Mouse (Mus musculus) ES-CJ7 (cell line): ENCODE measurements around the gene Tmem221.

Experiments used
- DNase-seq: peaks from one replicate; pipeline ENCODE4 v3.0.0; 2011; ENCODE audit warnings: low read depth, low spot score

Tmem221 gene

DNA sequence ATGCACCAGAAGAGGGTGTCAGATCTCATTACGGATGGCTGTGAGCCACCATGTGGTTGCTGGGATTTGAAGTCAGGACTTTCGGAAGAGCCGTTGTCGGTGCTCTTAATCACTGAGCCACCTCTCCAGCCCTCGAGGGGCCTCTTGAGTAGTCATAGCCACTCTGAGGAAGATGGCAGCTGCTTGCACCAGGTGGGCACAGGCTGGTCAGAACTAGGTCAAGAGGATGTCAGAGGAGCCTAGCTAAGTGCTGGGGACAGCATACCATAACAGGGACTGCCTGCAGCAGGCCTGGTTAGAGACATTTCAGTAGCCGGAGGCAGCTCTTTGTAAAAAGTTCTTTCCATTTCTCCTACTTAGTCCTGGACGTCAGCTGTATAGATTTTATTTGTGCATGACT lies 7.9 kb downstream of the Tmem221 start:
- no peak for DNase-seq

DNA sequence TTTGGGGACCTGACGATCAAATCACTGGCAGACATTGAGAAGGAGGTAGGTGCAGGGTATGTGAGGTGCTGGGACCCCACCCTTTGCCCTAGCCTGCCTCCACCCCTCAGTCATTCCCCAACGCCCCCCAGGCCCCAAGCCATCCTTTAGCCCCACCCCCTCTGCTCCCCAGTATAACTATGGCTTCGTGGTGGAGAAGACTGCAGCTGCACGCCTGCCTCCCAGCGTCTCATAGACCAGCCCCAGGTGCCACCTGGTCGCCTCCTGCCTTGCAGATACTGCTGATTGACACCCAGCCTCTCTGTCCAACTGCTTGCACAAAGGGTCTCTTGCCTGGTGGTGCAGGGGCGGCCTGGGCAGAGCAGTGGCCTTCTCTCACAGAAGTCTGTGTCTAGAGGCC lies 11.1 kb downstream of the Tmem221 start:
- no peak for DNase-seq

DNA sequence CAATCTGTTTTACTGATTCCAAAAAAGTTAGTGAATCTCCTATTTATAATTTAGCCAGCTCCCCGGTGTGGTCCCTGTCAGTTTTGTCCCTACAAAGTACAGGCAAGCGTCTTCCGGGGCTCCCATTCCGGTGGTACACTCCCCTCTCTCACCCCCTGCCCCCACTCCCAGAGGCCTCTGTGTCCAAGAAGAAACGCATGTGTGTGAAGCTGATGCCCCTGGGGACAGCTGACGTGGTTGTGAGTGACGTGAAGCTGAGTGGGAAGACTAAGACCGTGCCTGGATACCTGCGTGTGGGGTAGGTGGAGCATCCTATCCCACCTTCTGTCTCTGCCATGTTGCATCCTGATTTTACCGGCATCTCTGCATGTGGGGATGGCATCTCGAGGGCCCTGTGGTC lies 13.6 kb downstream of the Tmem221 start:
- DNase-seq, result no peak

DNA sequence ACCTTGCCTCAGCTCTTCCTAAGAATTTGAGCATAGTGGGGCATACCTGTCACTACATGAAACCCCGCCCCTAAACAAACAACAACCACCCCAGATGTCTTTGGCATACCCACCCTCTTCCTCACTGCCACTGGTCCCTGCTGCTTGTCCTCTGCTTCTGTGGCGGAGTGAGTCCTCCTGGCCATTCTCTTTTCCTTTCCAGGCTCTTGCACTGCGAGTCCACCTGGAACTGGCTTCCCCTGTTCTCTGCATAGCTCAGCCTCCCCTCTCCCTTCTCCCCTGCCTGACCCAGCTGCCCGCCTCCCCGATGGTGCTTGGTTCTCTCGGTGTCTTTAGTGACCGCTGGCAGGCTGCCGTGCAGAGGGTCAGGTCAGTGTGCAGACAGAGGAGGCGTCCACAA lies 14.9 kb downstream of the Tmem221 start:
- DNase-seq, result no peak

DNA sequence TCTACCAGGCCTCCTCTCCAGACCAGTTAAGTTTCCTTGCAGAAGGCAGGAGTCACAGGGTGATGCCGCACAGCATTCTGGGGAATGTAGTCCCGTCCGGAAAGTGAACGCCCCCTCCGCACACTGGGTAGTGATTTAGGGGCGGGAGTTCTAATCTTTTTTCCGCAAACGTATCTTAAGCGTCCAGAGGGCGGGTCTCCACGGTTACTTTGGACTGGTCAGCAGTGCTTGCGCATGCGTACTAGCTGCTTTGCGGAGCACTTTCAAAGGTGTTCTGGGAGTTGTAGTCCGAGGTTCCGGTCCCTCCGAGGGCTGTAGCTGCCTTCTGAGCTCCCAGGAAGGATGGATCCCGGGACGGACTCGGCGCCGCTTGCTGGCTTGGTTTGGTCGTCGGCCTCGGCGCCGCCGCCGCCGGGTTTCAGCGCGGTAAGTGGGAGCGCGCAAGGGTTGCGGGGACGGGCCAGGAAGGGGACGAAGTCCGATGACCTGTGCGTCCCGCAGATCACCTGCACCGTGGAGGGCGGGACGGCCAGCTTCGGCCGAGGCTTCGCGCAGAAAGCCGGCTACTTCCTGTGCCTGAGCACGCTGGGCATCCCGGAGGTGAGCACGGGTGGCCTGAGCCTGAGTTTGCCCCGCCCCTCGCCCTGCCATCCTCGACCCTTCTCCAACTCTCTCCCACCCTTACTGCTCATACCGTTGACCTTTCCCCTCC lies 15.9 kb downstream of the Tmem221 start, which contains the start of gene Mvb12a:
Gene Mvb12a, plus strand, starts transcription at position 291 of the 712 bp plus-strand sequence.
- peak; percentile 100 for DNase-seq

DNA sequence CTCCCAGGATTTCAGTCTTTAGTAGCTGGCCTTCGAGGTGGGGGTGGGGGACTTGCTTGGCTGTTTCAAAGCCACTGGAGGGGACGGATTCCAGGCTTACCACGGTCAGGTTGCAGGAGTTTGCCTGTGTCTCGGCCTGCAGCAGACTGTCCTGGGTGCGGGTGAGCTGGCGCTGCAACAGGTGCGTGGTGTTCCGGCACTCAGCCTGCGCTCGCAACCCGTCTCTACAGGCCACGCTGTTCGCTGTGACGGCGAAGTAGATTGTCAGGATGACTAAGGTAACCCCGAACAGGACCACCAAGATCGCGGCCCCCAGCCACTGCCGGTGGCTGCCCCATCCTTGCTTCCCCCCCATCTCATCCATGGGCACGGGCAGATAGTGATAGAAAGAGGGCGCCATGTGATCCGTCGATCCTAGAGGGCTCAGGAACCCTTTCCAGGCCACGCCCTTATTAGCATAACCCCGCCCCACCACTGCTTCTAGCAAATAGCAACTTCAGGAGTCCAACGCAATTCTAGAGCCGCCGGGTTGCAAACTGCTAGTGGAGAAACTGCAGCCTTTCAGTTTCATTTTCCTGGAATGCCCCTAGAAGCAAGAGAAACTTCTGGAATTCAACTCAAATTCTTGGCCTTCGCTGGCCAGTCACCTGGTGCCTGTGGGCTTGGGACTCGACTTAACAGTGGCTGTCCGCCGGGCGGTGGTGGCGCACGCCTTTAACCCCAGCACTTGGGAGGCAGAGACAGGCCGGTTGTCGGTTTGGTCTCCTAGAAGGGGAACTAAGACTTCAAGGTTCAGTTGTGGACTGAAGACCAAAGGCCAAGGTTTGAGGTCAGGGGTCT lies 21.4 kb downstream of the Tmem221 start, which contains the start of gene Bst2:
Gene Bst2, minus strand, starts transcription at position 429 of the 840 bp plus-strand sequence.
- peak; percentile 94 for DNase-seq

DNA sequence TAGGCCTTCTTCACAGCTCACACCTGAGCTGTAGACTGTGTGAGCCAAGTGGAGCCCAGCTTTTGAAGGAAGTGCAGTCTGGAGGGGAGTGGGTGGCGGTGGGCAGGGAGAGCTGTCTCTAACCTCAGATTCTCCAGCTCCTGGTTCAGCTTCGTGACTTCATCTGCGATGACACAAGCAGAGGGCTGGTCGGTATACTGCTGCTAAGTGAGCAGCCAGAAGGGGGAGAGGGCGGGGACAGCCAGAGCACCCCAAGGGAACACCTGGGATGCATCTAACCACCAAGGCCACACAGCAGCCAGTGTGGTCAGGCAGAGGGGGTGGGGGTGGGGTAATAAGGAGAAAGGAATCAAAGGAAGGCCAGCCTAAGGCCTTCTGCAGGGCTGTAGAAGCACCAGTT lies 23.0 kb downstream of the Tmem221 start:
- no peak for DNase-seq

DNA sequence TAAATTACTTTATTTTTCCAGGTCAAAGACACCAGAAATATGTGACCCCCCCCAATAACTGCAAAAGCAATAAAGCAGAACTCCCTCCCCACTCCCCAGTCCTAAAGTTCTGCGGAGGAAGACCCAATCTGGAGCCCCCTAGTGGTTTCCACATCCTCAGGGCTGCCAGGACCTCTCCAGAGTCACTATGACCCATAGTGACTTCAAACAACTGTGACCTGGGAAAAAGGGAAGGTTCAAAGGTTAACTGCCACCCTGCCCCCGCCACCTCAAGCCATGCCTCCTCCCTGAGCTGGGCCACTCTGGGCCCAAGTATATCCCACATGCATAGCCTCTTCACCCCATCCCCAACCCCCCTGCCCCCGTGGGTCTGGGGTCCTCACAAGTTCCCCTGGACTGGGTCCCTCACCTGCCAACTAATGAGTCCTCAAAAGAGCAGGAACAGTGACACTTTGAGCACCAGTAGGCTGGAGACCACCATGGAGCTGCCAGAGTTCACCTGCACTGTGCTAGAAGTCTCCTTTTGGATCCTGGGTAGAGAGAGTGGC lies 24.3 kb downstream of the Tmem221 start:
- no peak for DNase-seq

DNA sequence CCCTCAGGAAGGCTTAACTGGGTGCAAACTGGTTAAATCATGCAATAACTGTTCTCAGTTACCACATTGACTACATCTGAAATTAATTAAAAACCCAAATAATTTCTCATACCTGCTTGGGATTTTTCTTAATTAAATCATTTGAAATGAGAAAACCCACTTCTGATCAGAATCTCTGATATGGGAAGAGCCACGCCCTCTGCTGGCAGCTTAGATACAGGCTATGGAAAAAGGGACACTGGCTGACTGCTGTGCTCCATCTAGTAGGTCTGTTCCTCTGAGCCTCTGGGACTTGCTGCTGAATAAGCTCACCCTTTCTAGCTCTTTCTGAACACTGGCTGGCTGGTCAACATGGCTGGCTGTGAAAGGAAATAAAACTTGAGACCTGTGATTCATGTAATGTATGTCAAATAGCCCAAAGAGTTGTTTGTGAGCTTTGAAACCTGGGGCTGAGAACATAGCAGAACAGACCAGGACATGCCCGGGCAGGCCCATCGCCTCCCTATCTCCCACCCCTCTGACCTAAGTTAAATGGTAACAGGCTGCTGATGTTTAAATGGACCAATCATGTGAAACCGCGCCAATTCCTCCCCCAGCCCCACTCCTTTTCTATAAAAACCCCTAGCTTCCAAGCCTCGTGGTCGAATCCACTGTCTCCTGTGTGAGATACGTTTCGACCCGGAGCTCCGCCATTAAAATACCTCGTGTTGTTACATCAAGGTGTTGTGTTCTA lies 27.8 kb downstream of the Tmem221 start:
- peak; percentile 89 for DNase-seq

DNA sequence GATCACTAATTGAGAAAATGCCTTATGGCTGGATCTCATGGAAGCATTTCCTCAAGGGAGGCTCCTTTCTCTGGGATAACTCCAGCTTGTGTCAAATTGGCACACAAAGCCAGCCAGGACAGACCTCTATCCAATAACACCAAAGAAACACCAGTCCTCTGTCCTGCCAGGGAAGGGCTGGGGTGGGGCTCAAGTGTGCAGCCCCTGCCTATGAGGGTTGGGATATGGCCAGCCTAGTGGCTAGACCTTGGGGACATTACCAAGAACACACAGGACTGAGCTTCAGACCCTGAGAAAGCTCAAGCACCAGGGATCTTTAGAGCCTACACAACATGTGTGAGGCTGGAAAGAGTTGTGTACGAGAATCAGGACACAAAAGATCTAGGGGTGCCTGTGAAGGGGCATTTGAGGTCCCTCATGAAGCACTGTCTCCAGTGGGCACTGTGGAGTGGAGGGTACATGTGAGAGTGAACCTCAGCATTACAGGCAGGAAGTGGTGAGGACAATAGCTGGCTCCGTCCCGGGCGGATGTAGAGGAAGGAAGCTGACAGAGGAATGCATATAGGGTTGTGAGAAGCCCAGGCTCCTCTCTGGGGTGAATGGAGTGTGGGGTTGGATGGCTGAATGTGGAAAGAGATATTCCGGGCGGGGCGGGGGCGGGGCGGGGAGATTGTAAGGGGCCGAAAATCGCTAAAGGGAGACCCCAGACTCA lies 30.2 kb downstream of the Tmem221 start:
- no peak for DNase-seq

DNA sequence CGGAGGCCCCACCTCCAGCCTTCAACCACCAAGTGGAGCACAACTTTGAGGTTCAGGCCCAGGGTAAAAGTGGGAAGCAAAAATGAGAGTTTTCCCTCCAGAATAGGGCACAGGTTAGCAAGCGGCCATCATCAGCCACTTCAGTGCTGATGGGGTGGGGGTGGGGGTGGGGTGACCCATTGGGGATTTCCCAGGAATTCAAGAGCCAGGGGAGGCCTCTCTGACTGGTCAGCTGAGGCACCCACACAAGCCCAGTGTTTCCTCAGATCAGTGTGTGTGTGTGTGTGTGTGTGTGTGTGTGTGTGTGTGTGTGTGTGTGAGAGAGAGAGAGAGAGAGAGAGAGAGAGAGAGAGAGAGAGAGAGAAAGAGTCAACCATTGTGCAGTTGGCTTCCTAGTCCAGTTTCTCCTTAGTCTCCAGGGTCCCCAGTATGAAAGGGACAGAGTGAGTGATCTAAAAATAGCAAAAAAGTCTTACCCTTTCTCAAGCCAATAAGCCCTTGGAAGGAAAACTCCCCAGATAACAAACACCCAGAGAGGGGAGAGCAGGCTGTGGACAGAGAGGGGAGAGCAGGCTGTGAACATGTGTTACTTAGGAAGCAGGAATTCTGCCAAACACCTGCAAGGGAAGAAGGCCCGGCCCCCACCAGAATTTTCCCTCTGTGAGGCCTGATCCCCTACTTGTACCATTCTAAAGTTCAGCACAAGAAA lies 31.4 kb downstream of the Tmem221 start:
- DNase-seq, result no peak

DNA sequence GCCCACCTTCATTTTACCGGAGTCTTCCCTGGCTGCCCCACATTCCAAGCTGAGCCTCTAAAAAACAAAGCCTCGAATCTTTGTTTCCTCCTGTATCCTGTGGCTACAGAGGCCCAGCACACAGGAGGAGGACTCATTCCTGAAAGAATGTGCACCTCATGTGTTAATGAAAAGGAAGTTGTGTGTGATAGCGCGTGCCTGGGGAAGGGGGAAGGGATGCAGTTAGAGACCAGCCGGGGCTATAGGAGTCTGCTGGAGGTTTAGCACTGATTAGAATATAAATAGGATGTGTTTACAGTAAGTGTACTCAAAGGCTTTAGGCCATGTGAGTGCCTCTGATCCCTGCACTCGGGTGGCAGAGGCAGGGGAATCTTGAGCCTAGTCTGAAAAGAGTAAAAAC lies 32.4 kb downstream of the Tmem221 start:
- peak; percentile 95 for DNase-seq

DNA sequence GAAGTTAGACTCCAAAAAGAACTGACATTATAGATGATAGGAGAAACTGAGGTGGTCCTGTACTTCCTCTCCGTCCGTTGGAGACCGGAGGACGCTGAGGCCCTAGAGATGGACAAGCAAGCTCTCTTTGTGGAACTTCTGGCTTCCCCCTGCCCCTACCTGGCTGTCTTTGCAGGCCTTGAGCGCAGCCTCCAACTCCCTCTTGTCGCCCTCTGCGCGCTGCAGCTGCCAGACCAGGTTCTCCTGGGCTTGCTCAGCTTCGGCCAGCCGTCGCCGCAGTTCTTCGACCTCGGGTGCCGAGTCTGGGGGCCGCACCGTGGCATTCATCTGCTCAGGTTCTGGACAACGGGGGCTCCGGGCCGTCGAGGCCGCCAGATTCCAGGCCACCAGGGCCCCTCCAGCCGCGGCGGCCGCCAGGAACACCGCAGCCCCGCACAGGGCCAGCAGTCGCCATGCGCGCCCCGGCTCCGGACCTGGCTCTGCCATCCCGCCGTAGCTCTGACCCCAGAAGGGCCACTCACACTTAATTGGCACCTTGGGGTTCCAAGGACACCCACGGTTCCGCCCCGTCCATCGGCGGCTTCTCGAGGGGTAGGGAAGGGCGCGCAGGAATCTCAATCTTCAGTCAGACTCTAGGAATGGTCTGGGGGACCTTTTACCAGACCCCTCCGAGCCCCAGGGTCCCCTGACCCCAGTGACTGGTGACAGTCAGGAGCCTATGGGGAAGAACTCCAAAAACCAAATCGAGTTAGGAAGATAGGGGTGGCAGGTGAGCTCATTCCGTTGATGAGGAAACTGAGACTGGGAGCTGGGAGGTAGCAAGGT lies 33.2 kb downstream of the Tmem221 start, which contains the start of gene Ccdc194:
Gene Ccdc194, minus strand, starts transcription at position 486 of the 825 bp plus-strand sequence.
- DNase-seq, result no peak

DNA sequence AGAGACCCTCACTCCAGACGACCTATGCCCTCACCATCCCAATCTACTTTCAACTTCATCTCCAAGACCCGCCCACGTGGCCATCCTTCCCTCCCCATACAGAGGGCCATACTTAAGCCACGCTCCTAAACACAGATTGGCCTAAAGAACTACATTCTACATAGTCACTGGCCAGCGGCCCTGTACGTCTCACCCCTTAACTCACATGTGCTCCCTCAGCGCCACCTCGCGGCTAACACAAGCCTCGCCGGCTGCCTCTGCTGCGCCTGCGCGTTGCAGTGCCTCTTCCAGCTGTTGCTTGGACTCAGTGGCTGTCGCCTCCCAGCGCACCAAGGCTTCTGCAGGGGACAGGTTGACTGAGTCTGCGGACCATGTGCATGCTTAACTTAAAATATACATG lies 37.0 kb downstream of the Tmem221 start:
- peak; percentile 99 for DNase-seq

DNA sequence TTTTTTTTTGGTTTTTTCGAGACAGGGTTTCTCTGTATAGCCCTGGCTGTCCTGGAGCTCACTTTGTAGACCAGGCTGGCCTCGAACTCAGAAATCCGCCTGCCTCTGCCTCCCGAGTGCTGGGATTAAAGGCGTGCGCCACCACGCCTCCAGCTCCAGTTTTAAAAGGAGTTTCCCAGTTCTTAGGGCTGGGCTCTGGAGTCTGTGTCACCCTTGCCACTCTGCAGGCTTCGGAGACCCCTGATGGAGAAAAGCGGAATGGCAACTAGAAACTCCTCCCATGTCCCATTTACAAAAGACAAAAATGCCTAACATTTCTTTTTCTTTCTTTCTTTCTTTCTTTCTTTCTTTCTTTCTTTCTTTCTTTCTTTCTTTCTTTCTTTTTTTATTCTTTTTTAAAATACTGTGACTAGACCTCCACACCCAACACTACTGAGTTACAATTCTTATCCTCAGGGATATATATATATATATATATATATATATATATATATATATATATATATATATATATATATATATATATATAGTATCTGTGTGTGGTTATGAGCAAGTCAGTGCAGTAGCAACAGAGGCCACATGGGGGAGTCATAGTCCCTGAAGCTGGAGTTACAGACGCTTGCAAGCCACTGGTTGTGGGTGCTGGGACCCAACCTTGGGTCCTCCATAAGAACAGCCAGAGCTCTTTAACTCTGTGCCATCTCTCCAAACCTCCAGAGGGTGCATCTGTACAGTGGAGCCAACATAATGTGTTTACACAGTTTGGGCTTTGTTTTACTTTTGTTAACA lies 39.4 kb downstream of the Tmem221 start:
- DNase-seq, result peak; percentile 80

DNA sequence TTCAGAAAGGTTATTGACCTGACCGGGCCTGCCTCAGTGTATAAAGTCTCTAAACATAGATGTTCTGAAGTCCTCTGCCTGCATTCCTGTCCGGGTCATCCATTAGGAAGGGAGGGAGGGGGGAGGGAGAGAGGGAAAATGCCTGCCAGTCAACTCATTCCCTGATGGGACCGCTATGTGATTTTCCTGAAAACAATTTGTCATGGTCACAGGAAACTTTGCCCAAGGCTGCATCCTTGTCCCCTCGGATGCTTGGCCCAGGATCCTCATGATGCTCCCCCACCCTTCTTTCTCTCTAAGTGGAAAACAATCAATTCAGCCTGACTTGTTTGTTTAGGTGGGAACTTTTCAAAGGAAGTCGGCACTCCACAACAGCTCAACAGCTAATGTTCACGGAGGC lies 41.9 kb downstream of the Tmem221 start:
- DNase-seq, result no peak

DNA sequence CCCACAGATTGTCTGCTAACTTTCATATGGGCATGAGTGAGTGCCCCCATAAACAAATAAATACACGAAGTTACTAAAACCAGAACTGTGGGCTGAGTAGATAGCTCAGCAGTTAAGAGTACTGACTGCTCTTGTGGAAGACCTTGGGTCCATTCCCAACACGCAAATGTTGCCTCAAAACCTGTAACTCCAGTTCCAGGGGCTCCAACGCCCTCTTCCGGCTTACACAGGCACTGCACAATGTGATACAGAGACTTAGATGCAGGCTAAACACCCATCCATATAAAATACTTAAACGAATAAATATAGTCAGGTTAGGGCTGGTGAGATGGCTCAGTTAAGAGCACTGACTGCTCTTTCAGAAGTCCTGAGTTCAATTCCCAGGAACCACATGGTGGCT lies 43.6 kb downstream of the Tmem221 start:
- DNase-seq, result peak; percentile 70

DNA sequence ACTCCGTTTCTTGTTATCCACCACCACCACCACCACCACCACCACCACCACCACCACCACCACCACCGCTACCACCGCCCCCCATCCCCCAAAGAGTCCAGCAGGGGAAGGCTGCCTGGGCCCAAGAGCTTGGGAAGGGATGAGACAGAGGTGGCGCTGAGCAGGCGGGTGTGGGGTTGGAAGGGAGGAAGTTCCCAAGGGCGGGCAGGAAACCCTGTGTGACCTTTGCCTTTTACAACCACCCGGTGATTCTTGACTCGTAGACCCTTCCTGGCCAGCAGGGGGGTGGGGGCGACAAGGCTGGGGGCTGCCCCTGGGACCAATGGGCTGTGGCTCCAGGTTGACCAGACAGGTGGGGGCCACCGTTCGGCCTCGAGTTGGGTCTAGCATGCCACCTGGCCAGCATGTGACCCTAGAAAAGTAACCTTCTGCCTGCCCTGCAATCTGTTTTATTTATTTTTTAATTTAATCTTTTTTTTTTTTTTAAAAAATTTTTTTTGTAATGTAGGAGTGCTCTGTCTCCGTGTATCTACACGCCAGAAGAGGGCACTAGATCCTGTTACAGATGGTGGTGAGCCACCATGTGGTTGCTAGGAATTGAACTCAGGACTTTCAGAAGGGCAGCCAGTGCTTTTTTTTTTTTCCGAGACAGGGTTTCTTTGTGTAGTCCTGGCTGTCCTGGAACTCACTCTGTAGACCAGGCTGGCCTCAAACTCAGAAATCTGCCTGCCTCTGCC lies 45.5 kb downstream of the Tmem221 start:
- peak; percentile 48 for DNase-seq
